Mouse (Mus musculus) adrenal gland, adult 18-20 months (tissue): ENCODE data around the gene Itga7. TPM values are rescaled to one million over a fixed set of nuclear protein-coding genes. Genes with fewer than 3 reads are reported as not detected.
A peak's percentile ranks its signal among the peaks of the same experiment; 100 is the strongest.

Experiments
- DNase-seq, 2 experiments: peaks; one replicate each; pipeline ENCODE4 v3.0.0; 2021 to 2022; ENCODE audit warnings: low spot score in 2 of 2
- total RNA-seq, 2 experiments: library from RNA; stranded (reverse); gene quantifications; 1 replicate in 1 of 2; 2 replicates in 1 of 2; pipeline ENCODE4 v1.2.3; 2021

The Itga7 gene
- total RNA-seq, 2 experiments from 2014 or later: 10.7 to 25.7 TPM

DNA sequence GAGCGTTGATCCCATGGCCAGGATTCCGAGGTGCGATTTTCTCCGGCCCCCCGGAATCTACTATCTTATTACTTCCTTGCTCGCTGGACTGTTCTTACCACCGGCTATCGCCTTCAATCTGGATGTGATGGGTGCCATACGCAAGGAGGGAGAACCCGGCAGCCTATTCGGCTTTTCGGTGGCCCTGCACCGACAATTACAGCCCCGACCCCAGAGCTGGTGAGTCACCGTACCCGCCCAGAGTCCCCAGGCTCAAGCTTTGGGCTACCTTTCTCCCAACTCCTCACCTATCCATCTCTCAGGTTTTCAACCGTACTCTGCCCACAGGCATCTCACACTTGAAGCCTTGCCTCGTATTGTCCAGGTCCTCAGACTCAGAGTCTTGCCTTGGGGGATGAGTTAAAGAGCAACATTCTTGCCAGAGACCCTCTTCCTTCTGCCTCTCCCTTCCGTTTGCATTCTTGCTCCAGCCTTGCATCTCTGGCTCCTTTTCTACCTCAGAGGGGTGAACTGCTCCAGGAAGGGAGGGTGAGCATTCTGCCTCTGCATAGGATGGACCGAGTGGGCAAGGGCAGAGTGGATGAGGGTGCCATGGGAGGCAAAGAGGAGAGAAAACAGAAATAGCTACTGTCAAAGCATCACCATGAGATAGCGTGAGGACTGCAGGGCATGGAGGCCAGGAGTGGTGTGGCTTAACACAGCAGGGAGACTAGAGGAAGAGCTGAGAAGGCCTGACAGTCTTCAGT is 531 bp downstream of the Itga7 start:
- no peak for DNase-seq

DNA sequence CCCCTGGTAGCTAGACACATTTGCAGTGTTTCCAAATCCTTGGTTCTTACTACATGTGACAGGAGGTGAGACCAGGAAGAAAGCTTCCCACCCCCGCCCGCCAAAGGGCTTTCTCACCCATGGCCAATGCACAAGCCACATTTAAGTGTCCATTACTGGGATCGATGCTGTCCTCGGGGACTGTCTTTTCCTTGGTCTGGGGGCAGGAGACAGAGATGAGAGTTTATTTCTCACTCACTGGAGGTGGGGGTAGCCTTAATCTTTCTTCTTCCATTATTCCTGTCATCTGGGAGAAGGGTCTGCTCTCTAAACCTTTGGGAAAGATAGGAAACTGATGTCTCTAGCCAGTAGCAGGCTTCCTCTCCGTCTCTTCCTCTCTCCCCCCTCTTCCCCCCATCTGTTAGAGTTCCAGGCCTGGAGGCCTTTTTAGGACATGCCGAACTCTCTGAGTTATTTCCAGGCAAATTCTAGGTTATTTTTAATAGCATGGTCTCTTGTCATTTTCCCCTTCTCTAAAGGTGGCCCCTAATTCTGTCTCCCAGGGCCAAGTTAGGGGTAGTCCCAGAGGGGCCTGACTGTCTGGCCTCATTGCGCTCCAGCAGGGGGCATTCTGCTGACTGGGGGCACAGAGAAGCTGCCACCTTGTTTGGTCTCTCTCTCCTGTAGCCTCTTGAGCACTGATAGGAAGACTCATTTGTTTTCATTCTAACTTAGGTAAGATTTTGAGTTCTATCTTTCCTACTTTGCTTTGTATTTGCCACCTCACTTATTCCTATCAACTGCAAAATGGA is 1.6 kb downstream of the Itga7 start:
- no peak for DNase-seq

- DNase-seq: no peak
Measured at GRCm38 (mm10) chr10:128935826-128936440, 2.3 kb downstream of the Itga7 start.

DNA sequence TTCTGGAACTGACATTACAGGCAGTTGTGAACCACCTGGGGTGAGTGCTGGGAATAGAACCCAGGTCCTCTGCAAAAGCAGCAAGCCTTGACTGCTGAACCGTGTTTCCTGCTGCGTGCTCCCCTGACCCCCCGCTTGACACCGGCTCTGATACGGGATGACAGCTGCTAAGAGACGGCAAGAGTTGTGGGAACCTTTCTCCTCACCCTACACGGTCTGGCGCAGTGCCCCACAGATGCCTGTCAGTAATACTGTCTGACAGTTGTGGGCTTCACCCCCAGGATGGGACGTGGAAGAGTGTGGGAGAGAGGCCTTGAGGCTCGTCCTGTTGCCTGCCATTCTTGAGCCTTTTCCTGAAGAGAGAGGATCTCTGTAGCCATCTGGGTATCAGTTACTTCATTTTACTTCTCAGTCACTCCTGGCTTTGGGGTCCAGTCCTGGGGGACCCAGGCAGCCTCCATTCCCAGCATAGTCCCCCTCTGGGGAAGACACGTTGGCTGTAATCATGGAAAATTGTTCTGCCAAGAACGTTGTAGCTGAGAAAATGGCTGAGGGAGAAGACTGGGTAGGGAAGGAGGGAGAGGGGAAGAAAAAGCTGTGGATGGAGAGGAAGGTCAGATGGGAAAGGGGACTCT is 4.3 kb downstream of the Itga7 start:
- DNase-seq: no peak

DNA sequence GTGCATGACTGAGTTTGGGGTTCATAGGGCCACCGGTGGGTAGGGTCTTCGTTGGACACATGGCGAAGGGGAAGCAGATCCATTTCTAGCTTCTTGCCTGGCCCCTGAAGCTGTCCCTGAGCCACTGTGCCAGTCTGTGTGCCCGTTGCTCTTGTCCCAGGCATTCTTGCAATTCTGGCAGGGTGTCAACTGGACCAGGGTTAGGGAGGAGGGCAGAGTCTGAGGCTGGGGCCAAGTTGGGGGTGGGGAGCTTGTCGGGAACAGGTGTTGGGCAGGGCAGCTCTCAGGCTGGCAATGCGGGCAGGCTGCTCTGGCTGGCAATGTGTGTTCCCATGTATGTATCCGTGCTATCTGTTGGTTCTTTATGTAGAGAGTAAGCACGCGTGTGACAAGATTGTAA is 4.8 kb downstream of the Itga7 start:
- peak in 1 of 2 experiments; percentile 48 for DNase-seq

- DNase-seq: no peak
Measured at GRCm38 (mm10) chr10:128938974-128939373, 5.4 kb downstream of the Itga7 start.

- no peak for DNase-seq
Measured at GRCm38 (mm10) chr10:128940475-128941061, 7.0 kb downstream of the Itga7 start.

DNA sequence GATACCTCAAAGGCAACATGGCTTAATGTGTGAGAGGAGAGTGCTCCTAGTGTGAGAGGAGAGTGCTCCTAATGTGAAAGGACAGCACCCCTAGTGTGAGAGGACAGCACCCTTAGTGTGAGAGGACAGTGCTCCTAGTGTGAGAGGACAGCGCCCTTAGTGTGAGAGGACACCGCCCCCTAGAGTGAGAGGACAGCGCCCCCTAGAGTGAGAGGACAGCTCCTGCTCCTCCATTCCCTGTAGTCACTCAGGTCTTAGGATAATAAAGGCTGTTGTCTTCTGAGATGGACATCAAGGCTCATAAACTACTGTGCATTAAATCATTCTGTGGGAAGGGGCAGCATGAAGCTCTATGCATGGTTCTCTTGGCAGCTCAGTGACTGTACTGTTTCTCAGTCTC is 12.1 kb downstream of the Itga7 start:
- peak; percentile 20 to 40 for DNase-seq

DNA sequence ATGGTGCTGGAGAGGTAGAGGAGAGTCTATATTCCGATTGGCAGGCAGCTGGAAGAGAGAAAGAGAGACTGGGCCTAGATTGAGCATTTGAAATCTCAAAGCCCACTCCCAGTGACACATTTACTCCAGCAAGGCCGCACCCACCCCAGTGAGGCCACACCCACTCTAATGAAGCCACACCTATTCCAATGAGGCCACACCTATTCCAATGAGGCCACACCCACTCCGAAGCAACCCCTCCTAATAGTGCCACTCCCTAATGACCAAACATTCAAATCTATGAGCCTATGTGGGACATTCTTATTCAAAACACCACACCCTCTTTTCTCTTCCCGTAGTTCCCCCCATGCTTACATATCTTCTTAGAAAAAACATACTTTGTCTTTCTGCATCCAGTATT is 13.9 kb downstream of the Itga7 start:
- DNase-seq: no peak

DNA sequence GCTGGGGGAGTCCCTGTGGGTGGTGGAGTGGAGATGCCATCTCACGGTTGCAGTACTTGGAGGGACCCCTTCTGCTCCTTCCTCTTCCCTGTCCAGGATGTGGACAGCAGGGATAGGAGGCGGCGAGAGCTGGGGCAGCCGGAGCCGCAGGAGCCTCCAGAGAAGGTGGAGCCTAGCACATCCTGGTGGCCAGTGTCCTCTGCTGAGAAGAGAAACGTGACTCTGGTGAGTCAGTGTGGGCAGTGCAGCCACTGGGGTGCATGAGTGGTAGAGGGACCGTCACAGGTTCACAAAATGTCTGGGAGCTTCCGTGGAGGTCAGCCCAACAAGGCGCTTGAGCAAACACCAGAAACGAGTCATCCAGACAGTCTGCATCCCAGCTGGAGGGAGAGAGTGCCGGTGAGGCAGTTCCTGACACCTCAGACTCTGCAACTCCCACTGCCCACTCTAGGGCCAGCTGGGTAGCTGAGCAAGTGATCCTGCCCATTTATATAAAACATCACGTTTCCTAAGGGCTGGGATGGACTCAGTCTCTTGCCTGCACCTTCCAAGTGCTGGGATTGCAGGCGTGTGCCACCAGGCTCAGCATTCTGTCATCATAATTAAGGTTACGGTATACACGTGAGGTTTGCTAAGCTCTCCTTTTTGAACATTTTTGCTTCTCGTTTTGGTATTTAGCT is 16.7 kb downstream of the Itga7 start:
- no peak for DNase-seq

DNA sequence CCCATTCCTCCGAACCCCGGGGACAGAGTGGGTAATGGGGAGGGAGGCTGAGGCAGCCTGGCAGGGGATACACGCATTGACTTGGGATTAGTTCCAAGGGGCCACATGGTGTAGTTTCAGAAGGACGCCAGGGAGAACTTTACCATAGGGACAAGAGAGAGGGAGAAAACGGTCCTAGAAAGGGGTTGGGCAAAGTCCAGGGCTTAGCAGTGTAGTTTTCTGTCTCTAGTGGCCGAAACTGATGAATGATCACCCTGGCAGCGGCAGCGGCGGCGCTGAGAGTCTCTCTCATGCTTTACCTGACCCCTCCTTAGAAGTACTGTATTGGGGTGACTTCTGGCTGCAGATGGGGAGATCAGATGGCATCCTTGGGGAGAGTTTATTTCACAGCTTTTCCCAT is 24.7 kb downstream of the Itga7 start:
- DNase-seq: no peak

- no peak for DNase-seq
Measured at GRCm38 (mm10) chr10:128960142-128960541, 26.5 kb downstream of the Itga7 start.

- DNase-seq: no peak
Measured at GRCm38 (mm10) chr10:128960590-128961584, 27.3 kb downstream of the Itga7 start, which contains the start of gene Mettl7b. Mettl7b (minus strand) TSS chr10:128960988.

GRCm38 (mm10) chr10:128964961-128965360 is 31.3 kb downstream of the Itga7 start:
- DNase-seq: no peak

GRCm38 (mm10) chr10:128965871-128966270 is 32.3 kb downstream of the Itga7 start:
- no peak for DNase-seq

DNA sequence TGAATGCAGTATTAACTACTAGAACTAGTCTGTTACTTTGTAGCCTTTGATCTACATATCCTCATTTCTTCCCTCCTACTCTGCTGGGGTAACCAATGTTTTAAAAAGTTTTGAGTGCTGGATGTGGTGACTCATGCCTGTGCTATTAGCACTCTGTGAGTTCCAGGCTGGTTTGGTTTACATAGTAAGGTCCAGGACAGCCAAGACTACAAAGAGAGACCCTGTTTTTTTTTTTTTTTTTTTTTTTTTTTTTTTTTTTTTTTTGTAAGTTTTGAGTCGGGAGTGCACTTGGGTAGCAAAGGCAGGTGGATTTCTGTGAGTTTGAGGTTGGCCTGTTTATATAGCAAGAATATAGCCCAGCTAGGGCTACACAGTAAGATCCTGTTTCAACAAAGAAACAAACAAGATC is 34.7 kb downstream of the Itga7 start:
- no peak for DNase-seq

DNA sequence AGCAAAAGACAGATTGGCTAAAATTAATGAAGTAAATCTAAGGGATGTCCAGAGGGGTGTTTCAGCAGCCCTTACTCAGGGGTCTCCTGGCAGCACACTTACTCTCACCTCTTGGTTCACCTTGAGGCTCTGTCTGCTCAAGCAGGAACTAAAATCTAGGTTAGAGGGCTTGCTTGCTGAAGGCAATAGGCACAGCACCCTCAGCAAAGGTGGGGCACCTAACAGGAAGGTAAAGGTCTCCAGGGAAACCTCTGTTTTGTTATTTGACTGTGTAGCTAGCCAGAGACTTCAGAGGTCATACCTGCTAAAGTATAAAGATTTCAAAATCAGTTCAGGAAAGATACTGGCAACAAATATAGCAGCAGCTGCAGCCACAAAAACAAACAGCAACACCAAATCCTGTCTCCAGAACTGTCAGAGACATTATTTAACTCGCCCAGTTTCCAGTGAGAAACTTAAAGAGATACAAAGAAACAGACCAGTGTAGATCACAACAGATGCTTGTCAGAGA is 37.2 kb downstream of the Itga7 start:
- DNase-seq: no peak

- no peak for DNase-seq
Measured at GRCm38 (mm10) chr10:128972841-128973240, 39.2 kb downstream of the Itga7 start.

DNA sequence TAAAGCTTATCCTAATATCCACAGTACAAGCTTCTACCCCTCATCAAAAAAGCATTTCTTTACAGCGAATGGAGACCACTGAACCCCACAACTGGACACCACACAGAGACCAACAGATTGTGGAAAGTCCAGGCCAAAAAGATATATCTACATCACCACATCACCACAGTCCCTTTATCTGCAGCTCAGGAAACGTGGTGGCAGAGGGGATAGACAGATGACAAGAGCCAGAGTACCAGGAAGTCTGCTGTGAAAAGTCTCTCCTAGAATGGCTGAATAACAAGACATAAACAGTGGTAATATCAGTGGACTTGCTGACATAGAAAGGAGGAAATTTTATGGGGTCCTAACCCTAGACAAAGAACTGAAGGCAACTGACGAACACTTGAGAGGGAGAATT is 42.8 kb downstream of the Itga7 start:
- DNase-seq: no peak
